Mouse (Mus musculus) intestine, embryonic 15.5 days (tissue): ENCODE results near the gene Npc1l1. TPM values are rescaled to one million over a fixed set of nuclear protein-coding genes. Genes with fewer than 3 reads are reported as not detected.

Experiments
- ATAC-seq: fragments of 200-750 bp; cut with Nextera tagmentation; 2 replicates; pipeline ENCODE4 v1.8.0; 2017; ENCODE audit warnings: moderate TSS enrichment, moderate library complexity
- H3K27ac ChIP-seq: fragments of 300-500 bp; sonication (generic); 2 replicates; pipeline ENCODE4 v1.5.1; 2015; ENCODE audit warnings: mild to moderate bottlenecking, inconsistent platforms
- H3K27me3 ChIP-seq: fragments of 300-500 bp; sonication (generic); replicated peaks from 2 replicates; pipeline ENCODE4 v1.6.1; 2015; ENCODE audit warnings: inconsistent platforms
- H3K36me3 ChIP-seq: fragments of 300-500 bp; sonication (generic); 2 replicates; pipeline ENCODE4 v1.6.1; 2015; ENCODE audit warnings: inconsistent platforms
- H3K4me1 ChIP-seq: fragments of 300-500 bp; sonication (generic); replicated peaks from 2 replicates; pipeline ENCODE4 v1.6.1; 2015; ENCODE audit warnings: inconsistent platforms
- H3K4me2 ChIP-seq: fragments of 300-500 bp; sonication (generic); replicated peaks from 2 replicates; pipeline ENCODE4 v1.6.1; 2015; ENCODE audit warnings: mild to moderate bottlenecking, inconsistent platforms
- H3K4me3 ChIP-seq: fragments of 300-500 bp; sonication (generic); replicated peaks from 2 replicates; pipeline ENCODE4 v1.5.1; 2015; ENCODE audit warnings: inconsistent platforms
- H3K9ac ChIP-seq: fragments of 300-500 bp; sonication (generic); 2 replicates; pipeline ENCODE4 v1.6.1; 2015; ENCODE audit warnings: inconsistent platforms
- H3K9me3 ChIP-seq: fragments of 300-500 bp; sonication (generic); 2 replicates; pipeline ENCODE4 v1.6.1; 2016; ENCODE audit warnings: inconsistent platforms
- WGBS: fragments of 180-500 bp; shearing (Covaris S2); methylation state at CpG from one replicate; pipeline ENCODE4 v1.1.7; 2015; 5-methylcytosine and 5-hydroxymethylcytosine counted together
- polyA plus RNA-seq: library from polyadenylated mRNA; unstranded; fragments of >200 nt; fragmentation: Nextera tagmentation; extraction: Ambion mirVana; gene quantifications from 2 replicates; pipeline ENCODE4 v1.2.1, GENCODE M21; 2015

The Npc1l1 gene
- polyA plus RNA-seq, 1 experiment from 2014 or later: 10.3 TPM

DNA sequence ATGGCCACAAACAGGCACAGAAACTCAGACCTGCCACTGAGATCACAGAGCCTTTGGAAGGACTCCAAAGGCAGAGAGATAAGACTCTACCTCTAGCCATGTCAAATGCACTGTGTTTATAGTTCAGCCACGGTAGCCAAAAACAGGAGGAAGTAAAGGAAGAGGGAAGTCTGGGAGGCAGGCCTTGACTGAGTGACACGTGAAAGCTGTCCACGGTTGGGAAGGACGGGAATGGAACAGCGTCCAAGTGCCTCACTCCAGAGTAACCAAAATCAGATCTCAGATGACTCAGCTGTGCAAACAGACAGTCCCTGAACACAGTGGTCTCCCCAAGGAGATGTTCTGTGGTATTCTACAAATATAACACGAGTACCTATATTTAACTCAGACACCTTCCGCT, 55.2 kb downstream of the Npc1l1 start:
- Histone ChIP-seq H3K4me1 (peaks cover 15% of the 10 kb centered on the region), H3K36me3 (no peaks in the 10 kb centered on the region), H3K27me3 (no peaks in the 10 kb centered on the region), H3K4me2 (no peak overlapping the region), H3K4me3 (no peak overlapping the region), H3K27ac (no peak overlapping the region), H3K9ac (no peak overlapping the region), H3K9me3 (no peaks in the 10 kb centered on the region)
- peak; percentile 43; the same call in 1 of the 2 replicates for ATAC-seq
- WGBS: 54% methylated on average over 7 of the region's 7 CpGs

DNA sequence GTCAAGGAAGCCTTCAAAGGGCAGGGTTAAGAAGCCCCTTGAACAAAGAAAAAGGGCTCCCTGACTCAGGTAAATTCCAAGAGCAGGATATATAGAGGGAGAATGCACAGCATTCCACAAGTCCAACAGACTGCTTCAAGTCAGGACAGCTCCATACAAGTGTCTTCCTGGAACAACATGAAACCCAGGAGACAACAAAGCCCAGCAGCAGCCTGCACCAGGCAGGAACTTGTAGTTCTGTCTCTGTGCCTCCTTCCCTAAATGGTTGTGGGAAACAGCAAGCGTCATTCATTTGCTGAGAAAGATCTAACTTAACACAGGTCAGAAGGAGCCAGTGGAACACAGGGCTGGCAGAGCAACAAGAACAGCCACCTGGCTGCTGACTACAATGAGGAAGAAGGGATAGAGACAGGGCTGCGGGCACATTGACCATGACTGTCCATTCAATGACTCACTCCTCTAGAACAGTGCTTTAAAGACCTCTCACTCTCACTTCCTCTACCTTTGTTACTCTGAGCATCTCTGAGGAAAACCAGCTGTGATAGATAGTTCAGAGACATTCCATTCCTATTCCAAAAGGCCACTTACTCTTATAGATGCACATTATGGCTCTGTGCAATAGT, 60.8 kb downstream of the Npc1l1 start:
- no peaks in the 10 kb centered on the region for H3K9me3 ChIP-seq
- no peak overlapping the region for H3K4me3 ChIP-seq
- no peaks in the 10 kb centered on the region for H3K36me3 ChIP-seq
- no peak overlapping the region for H3K4me2 ChIP-seq
- H3K4me1 ChIP-seq: no peaks in the 10 kb centered on the region
- H3K27me3 ChIP-seq: no peaks in the 10 kb centered on the region
- no peak for ATAC-seq
- H3K27ac ChIP-seq: no peak overlapping the region
- WGBS: 80% methylated on average over 2 of the region's 2 CpGs
- no peak overlapping the region for H3K9ac ChIP-seq

DNA sequence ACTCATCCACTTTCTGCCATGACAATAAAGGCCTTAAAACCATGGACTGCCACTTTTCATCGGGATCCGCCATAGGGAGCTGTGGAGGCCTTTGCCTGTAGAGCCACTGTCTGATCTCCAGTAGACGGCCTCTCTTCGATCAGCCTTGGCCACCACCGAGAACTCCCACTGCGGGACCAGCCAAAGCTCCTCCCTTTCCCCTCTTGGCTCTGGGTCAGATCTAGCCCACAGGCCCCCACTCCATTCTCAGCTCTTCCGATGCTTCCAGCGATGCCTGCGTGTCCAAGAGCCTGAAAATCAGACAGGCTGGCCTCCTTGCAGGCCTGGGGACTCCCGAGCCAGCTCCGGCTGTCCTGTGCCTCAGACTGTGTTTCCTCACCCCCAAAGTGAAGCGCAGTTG, 63.6 kb downstream of the Npc1l1 start:
- no peaks in the 10 kb centered on the region for H3K9me3 ChIP-seq
- H3K9ac ChIP-seq: no peak overlapping the region
- H3K27me3 ChIP-seq: no peaks in the 10 kb centered on the region
- no peak overlapping the region for H3K27ac ChIP-seq
- ATAC-seq: no peak
- no peak overlapping the region for H3K4me3 ChIP-seq
- no peaks in the 10 kb centered on the region for H3K4me1 ChIP-seq
- 88% methylated on average over 12 of the region's 12 CpGs for WGBS
- H3K36me3 ChIP-seq: no peaks in the 10 kb centered on the region
- no peak overlapping the region for H3K4me2 ChIP-seq

DNA sequence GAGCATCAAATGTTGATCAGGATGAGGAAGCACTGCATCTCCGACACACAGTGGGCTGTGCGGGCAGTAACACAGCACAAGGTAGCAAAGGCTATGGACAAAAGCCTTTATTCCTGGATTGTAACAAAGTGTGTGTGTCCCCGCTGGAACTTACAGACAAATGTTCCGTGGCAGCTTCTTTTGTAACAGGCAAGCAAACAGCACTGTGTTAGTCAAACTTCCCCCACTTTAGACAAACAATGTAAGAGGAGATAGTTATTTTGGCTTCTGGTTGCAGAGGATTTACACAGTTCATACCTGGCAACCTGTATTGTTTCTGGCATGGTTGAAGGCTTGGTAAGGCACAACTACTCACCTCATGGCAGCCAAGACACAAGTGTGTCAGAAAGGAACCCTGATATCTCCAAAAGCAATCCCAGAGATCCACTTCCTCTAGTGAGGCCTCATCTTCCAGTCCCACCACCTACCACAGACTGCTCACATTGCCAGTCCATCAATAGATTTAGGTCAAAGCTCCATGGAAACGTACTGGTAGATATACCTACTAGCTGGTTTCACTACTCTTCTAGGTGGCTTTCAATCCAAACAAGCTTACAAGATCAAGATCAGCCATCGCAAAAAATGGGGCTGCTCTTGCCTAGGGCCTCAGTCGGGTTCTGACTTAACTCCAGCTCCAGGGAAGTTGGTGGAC, 64.4 kb downstream of the Npc1l1 start:
- no peak for ATAC-seq
- no peaks in the 10 kb centered on the region for H3K9me3 ChIP-seq
- H3K36me3 ChIP-seq: no peaks in the 10 kb centered on the region
- no peaks in the 10 kb centered on the region for H3K4me1 ChIP-seq
- H3K27ac ChIP-seq: no peak overlapping the region
- 91% methylated on average over 7 of the region's 7 CpGs for WGBS
- no peak overlapping the region for H3K4me2 ChIP-seq
- H3K27me3 ChIP-seq: no peaks in the 10 kb centered on the region
- no peak overlapping the region for H3K4me3 ChIP-seq
- H3K9ac ChIP-seq: no peak overlapping the region

DNA sequence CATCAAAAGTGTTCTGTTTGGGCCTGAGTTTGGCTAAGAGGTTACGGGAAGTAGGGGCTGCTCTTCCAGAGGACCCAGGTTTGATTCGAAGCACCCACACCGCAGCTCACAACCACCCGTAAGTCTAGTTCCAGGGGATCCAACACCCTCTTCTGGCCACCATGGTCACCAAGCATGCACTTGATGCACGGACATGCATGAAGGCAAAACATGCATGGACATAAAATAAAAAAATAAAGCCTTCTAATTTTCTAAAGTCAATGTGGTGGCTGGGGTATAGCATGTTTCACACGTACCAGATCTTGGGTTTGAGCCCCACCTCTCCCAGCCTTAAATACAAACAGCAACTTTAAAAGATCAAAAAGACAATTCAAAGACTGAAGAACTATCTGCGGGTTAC, 65.2 kb downstream of the Npc1l1 start:
- Histone ChIP-seq H3K36me3 (no peaks in the 10 kb centered on the region), H3K4me3 (no peak overlapping the region), H3K9ac (no peak overlapping the region), H3K9me3 (no peaks in the 10 kb centered on the region), H3K4me2 (no peak overlapping the region), H3K4me1 (no peaks in the 10 kb centered on the region), H3K27ac (no peak overlapping the region), H3K27me3 (no peaks in the 10 kb centered on the region)
- no peak for ATAC-seq
- 93% methylated on average over 7 of the region's 7 CpGs for WGBS

DNA sequence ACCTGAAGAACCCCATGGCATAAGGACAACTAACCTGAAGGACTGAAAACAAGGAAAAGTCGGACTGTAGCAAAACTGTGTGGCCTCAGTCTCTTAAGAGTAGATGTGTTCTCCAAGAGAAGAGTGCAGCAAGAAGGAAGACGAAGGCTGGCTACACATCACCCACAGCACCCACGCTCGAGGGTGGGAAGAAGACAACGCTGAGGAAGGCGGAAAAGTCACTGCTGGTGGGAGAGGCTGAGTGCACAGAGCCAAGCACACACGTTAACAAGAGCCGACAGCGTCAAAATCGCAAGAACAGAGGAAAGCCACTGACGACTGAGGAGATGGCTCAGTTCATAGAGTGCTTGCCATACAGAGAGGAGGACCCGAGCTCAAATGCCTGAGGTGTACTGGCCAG, 66.2 kb downstream of the Npc1l1 start:
- Histone ChIP-seq H3K4me3 (no peak overlapping the region), H3K9ac (no peak overlapping the region), H3K36me3 (no peaks in the 10 kb centered on the region), H3K4me2 (no peak overlapping the region), H3K4me1 (no peaks in the 10 kb centered on the region), H3K27ac (no peak overlapping the region), H3K9me3 (no peaks in the 10 kb centered on the region), H3K27me3 (no peaks in the 10 kb centered on the region)
- WGBS: 90% methylated on average over 12 of the region's 12 CpGs
- ATAC-seq: no peak

DNA sequence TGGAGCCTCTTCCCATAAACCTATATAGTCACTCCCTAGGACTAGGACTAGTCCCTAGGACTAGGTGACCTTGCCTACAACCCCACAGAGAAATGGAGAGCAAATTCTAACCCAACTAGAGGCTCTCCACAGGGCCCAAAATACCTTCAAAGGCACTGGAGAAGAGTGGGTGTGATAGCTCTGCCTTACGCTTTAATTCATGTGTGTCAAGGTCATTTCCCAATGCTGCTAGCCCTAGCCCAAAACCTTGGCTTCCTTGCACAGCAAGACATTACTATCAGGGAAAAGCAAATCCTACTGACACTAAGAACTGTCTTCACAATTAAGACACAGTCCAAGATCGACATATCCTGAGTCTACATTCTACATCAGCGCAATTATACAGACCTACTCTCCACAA, 66.9 kb downstream of the Npc1l1 start:
- Histone ChIP-seq H3K27ac (no peak overlapping the region), H3K36me3 (no peaks in the 10 kb centered on the region), H3K4me3 (no peak overlapping the region), H3K4me1 (no peaks in the 10 kb centered on the region), H3K9ac (no peak overlapping the region), H3K27me3 (no peaks in the 10 kb centered on the region), H3K4me2 (no peak overlapping the region), H3K9me3 (no peaks in the 10 kb centered on the region)
- no peak for ATAC-seq
- WGBS: 97% methylated on average over 3 of the region's 3 CpGs

DNA sequence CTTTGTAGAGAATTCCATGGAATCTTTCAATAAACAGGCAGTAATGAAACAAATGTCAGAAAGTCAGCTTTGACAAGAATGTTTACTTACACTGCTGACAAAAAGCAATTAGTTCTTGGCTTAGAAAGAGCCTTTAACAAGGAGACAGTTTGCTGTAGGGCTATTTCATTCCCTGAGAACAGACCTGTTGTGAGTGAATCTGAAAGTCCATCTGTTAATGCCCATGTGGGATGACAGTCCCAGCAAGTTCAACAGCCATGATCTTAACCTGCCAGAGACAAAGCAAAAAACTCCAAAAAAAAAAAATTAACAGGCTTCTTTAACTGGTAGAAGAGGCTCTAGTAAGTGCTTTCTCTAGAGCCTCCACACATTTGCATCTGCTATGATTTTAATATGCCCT, 68.4 kb downstream of the Npc1l1 start:
- ATAC-seq: no peak
- Histone ChIP-seq H3K4me2 (no peak overlapping the region), H3K27me3 (no peaks in the 10 kb centered on the region), H3K9me3 (no peaks in the 10 kb centered on the region), H3K4me3 (no peak overlapping the region), H3K9ac (no peak overlapping the region), H3K27ac (no peak overlapping the region), H3K4me1 (no peaks in the 10 kb centered on the region), H3K36me3 (no peaks in the 10 kb centered on the region)

Other genes starting within 250 kb of the Npc1l1 start
- 5.3 and 5.9 TPM in 2 replicates for gene Camk2b, start 163.8 kb downstream of the Npc1l1 start, polyA plus RNA-seq
- 0.38 and 0.44 TPM in 2 replicates for gene A730071L15Rik, start 30.1 kb downstream of the Npc1l1 start, polyA plus RNA-seq
- 34.7 and 36.6 TPM in 2 replicates for gene Nudcd3, start 29.7 kb downstream of the Npc1l1 start, polyA plus RNA-seq
- gene Ddx56, start 37.6 kb upstream of the Npc1l1 start, polyA plus RNA-seq: 100 and 106 TPM in 2 replicates
- gene Tmed4, start 44.7 kb upstream of the Npc1l1 start, polyA plus RNA-seq: 129 and 137 TPM in 2 replicates
- 134 and 144 TPM in 2 replicates for gene Ogdh, start 61.5 kb upstream of the Npc1l1 start, polyA plus RNA-seq
- 9.2 and 10.9 TPM in 2 replicates for gene Zmiz2, start 158.9 kb upstream of the Npc1l1 start, polyA plus RNA-seq
- gene Ppia, start 185.3 kb upstream of the Npc1l1 start, polyA plus RNA-seq: 5,895 and 6,298 TPM in 2 replicates
- gene H2afv, start 214.3 kb upstream of the Npc1l1 start, polyA plus RNA-seq: 424 and 429 TPM in 2 replicates
- 26.6 and 28.8 TPM in 2 replicates for gene Purb, start 245.8 kb upstream of the Npc1l1 start, polyA plus RNA-seq